Mouse (Mus musculus): ENCODE results near the gene Chrm4.
A peak's percentile ranks its signal among the peaks of the same experiment; 100 is the strongest.

Gene Chrm4

DNA sequence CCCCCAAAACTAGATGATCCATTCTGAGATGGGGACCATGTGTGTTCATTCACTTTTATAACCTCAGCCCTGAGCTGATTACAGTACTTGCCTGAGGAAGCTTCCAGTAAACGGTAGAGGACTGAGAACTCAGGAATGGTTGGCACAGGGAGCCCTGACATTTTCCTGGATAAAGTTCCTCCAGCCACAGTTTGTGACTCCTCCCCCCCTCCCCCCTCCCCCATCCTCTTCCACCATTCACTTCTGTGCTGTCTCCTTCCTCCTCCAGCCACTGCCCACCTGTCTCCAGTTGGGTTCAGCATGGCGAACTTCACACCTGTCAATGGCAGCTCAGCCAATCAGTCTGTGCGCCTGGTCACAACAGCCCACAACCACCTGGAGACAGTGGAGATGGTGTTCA, at the start of gene Chrm4:
Gene Chrm4 (plus strand): TSS at position 301 of the 400 bp plus-strand sequence.
- DNase-seq (ENCODE audit: low read depth, low spot score): no peak

- no peak for DNase-seq (ENCODE audit: low read depth, low spot score)
These were observed 48.5 kb upstream of the Chrm4 start for GRCm38 (mm10) chr2:91878387-91879180.

GRCm38 (mm10) chr2:91883961-91884360, 43.1 kb upstream of the Chrm4 start:
- no peak for DNase-seq (ENCODE audit: low read depth, low spot score)

DNA sequence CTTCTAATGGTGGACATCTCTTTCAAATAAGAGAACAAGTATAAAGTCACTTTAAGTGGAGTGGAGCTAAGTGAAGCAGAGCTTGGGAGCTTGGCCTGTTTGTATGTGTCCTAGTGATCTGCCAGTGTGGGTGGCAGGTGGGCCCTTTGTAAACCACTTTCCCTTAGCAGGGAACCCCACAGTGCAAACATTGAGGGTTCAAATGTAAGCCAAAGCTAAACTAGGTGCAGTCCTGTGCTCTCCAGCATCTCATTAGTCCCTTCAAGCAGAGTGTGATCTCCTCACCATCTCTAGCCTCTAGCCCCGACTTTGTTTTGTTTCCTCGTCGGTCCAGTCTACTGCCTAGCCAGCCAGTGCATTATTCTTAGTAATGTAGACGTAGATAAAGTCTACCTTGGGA, 42.4 kb upstream of the Chrm4 start:
- no peak for DNase-seq (ENCODE audit: low read depth, low spot score)

DNA sequence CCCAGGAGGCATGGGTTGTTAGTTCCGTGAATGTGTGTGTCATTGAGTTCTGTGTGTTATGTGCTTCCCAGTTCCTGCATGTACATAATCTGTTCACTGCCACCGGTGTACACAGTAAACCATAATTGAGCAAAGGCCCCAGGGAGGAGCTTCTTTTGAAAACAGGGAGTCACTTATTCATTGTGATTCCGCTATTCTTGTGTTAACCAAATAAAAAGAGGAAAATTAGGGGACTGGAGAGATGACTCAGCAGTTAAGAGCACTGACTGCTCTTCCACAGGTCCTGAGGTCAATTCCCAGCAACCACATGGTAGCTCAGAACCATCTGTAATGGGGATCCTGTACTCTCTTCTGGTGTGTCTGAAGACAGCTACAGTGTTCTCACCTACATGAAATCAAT, 32.3 kb upstream of the Chrm4 start:
- no peak for DNase-seq (ENCODE audit: low read depth, low spot score)

GRCm38 (mm10) chr2:91895401-91895800, 31.6 kb upstream of the Chrm4 start:
- DNase-seq (ENCODE audit: low read depth, low spot score): no peak

- DNase-seq (ENCODE audit: low read depth, low spot score): no peak
These were observed 29.1 kb upstream of the Chrm4 start for GRCm38 (mm10) chr2:91897968-91898367.

- DNase-seq (ENCODE audit: low read depth, low spot score): no peak
These were observed 27.9 kb upstream of the Chrm4 start for GRCm38 (mm10) chr2:91899141-91899540.

- no peak for DNase-seq (ENCODE audit: low read depth, low spot score)
These were observed 26.6 kb upstream of the Chrm4 start for GRCm38 (mm10) chr2:91900431-91900830.

DNA sequence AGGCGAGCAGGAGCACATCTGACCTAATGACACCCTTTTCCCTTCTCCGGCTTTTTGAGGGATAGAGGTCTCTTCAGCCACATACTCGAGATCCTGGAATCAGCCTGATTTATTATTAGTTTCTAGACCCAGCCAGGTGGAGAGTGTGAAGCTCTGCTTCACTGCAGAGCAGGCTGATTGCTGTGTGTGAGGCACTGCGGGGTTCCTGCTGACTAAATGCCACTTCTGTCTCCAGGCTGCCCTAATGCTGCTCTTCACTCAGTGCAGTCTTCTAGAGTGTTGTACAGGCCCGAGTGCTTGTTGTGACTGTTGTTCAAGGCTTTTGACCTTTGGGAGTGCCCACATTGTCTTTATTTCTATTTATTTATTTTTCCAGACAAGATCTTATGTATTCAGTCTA, 24.7 kb upstream of the Chrm4 start:
- DNase-seq (ENCODE audit: low read depth, low spot score): no peak

GRCm38 (mm10) chr2:91903171-91903925, 23.7 kb upstream of the Chrm4 start:
- no peak for DNase-seq (ENCODE audit: low read depth, low spot score)

DNA sequence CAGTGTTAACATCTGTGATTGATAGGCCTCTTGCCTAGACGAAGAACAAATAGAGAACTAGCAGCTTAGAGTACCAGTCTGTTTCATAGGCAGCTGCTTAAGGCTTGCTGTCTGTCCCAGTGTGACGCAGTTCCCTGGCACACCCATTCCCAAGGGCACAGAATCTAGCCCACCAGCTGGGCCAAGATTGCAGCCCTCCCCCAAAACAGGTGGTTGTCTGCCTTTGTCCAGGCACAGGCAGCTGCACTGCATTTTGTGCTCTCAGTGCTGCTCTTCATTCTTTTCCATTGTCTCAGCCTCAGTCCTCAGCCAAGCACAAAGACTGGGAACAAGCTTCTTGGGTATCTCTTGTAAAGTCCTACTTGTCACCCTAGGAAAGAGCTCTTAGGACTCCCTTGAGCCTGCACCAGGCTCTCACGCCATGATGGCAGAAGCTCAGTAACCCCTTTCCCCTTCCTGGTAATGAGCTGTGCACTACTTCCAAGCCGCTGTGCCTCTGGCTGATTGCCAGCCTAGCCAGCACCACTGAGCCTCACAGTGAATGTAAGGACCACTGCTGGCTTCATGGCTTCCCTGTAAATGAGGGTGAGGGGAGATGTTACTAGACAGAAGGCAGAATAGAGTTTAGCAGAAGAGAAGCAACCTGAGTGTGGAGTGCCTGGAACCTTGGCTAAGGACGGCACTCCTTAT, 22.3 kb upstream of the Chrm4 start:
- DNase-seq (ENCODE audit: low read depth, low spot score): peak; percentile 75

DNA sequence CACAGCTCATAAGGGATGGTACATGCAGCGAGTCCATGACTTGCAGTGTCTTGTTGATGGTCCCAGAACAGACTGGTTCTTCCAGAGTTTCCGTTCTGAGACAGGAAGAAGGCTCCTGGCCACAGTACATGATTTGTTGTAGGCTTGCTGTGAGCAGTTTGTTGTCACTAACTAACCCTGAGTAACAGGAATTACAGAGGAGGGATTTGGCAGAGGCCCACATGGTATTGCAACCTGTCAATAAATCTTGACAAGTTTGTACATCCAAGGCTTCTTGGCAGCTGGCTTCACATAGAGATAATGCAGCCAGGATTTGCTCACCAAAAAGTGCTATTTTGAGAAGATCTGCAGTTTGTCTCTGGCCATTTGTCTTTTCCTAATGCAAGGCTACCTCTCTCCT, 20.9 kb upstream of the Chrm4 start:
- DNase-seq (ENCODE audit: low read depth, low spot score): no peak

DNA sequence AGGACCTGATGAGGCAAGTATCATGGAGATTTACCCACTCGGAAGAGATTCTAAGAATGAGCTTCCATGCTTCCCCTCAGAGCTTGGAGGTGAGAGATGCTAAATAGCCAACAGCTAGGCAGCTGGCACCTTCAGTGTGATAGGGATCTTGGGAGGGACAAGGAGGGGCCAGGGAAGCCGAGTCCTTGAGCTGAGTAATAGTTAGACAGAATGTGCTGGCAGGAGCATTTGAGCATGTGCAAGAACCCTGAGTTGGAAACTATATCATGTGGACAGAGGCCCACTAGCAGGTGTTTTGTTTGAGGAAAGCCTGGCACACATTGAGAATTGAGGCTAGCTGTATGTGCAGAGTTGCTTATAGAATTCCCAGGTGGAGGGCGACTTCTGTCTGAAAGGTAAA, 14.4 kb upstream of the Chrm4 start:
- DNase-seq (ENCODE audit: low read depth, low spot score): no peak

DNA sequence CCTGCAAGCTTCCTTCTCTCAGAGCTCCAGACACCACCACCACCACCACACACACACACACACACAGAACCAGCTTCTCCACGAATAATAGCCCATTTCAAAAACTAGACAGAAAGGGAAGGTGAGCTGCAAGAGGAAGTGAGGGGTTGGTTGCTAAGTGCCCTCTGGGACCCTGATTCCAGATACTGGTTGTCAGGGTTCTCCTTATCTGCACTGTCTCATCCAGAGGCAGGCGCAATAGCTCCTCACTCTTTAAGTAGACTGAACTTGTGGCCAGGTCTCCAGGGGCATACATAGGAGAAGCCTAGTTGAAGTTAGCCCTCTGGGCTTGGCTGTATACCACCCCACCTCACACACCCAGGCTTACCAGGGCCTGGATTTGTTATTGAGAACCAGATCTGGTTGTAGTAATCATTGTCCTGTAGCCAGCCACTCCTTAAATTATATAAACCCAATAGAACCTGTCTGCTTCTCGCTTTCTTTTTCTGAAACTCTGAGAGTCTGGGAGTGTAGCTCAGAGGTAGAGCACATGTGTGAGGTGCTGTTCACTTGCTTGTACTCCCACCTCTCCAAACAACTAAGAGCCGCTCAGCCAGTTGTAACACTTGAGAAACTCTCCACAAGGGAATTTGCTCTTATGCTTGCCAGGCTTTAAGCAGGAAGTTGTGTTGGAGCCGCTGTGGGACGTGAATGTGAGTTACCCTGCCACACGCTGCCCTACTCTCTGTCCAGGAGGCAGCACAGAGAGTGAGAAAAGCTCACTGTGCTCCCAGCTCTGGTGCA, 13.5 kb upstream of the Chrm4 start:
- no peak for DNase-seq (ENCODE audit: low read depth, low spot score)

DNA sequence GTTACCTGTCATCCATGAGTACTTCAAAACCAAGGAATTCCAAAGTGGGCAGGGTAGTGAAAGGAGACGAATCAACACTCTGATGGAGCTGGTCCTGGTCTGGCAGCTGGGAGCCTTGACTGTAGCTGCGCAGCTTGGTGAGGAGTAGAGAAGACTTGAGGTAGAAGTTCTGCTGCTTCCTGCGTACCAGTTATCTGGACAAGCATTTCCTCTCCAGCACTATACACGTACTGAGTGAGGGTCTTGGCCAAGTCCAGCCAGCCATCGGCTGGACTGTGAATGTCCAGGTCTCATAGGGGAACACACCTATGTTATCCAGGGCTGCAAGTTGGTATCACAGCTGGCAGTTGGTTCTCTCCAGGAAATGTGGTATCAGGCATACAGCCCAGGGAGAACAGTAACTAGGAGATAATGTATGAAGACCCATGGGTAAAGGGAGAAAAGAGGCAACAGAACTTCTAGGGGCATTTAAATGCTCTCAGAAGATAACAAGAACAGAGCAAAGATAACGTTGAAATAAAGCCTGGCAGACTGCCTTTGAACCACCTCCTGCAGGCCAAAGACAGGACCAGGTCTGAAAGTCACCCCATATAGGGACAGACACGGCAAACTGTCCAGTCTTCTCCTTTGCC, 10.6 kb upstream of the Chrm4 start:
- no peak for DNase-seq (ENCODE audit: low read depth, low spot score)

DNA sequence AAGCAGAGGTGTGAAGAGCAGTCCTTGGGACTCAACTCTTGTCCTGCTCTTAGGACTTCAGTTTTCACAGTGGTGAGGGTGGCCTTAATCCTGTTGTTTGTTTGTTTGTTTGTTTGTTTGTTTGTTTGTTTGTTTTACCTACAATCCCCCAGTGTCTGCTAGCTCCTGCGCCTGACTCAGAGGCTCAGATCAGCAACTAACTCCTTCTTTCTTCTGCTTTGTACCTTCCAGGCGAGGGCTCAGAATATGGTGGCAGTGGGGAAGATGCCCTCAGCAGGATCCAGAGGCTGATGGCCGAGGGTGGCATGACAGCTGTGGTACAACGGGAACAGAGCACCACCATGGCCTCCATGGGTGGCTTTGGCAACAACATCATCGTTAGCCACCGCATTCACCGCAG, 10.0 kb upstream of the Chrm4 start:
- no peak for DNase-seq (ENCODE audit: low read depth, low spot score)

GRCm38 (mm10) chr2:91920130-91920529, 6.9 kb upstream of the Chrm4 start:
- no peak for DNase-seq (ENCODE audit: low read depth, low spot score)

DNA sequence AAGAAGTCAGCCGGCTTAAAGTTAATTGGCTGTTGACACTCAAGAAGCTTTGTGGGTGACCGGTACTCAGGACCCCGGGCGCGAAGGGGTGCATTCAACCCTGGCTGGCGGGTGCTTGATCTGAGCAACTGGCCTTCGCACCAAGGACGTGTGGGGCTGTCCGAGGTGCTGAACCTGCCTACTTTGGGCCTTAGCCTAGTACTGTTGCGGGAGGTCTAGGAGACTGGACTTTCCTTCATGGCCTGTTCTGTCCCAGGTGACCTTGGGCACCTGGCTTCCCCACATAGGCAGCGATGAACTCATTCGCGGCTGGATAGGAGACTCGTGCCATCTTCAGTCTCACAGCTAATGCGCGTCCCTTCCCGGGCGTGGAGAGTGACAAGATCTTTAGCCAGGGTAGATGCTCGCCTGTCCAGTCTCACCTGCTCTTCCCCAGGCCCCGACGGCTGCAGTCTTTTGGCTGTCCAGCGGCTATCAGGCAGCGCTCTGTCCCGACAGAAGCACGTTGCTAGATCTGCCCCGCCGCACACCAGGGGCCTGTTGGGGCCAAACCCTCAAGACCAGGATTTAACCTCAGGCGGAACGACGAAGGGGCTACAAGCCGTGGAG, 5.8 kb upstream of the Chrm4 start:
- DNase-seq (ENCODE audit: low read depth, low spot score): peak; percentile 72

DNA sequence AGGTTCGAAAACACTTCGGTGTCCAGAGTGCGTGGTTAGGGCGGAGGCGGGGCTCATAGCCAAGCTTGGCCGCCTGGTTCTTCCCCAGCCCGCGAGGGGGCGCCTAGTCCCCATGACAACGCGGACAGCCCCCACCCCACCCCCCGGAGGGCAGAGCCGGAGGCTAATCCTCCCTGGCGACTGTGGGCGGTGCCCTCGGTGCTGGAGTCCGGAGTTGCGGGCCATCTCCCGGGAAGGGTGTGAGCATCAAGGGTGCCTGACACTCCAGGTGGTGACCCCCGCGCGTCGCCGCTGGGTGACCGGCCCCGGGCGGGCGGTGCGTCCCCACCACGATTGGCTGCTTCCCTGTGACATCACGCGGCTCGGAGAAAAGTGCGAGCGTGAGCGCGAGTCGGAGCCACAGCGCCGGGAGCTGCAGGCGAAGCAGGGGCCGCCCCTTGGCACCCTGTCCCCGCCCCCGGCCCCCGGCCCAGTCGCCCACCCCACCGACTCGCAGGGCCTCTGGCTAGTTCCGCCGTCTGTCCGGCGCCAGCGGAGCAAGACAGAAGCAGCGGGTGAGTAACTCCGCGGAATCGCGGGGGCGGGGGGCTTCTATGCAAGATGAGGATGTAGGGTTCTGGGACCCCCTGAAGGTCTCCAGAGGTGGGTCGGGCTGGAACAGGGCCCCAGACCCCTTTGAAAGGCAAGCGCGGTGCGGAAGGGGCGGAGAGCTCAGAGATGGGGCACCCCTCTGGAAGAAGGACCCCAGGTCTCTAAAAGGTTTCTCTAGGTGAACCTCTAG, 5.1 kb upstream of the Chrm4 start:
- DNase-seq (ENCODE audit: low read depth, low spot score): peak; percentile 93
